Mouse (Mus musculus): ENCODE data around the gene 6430531B16Rik.

The 6430531B16Rik gene

DNA sequence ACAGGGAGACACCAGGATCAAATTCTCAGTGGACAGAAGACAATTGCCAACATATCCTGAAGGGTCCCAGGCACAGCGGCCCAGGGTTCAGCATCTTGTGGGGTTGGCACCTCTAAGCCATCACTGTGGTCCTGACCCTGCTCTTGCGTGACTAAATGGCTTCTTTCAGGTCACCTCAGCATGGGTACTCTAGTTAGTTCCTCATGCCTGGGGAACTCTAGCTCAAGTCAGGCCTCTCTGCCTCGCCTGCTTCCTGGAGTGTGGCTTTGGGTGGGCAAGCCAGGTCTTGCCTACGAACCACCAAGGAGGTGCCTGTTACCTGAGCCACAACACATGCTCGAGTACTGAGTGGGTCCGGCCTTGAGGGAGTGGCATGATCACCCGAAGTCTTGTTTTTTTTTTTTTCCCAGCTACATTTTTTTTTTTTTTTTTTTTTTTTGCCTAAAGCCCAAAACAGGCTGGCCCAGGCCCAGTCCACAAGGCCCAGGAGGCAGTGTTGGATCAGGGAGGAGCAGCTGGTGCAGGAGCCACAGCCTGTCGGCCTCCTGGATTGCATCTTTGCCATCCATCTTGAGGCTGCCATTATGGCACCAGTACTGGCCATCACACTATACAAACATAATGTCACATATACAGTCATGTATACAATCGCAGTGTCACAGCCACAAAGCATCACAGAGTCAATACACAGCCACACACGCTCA lies 8.2 kb downstream of the 6430531B16Rik start:
- no peak for DNase-seq

DNA sequence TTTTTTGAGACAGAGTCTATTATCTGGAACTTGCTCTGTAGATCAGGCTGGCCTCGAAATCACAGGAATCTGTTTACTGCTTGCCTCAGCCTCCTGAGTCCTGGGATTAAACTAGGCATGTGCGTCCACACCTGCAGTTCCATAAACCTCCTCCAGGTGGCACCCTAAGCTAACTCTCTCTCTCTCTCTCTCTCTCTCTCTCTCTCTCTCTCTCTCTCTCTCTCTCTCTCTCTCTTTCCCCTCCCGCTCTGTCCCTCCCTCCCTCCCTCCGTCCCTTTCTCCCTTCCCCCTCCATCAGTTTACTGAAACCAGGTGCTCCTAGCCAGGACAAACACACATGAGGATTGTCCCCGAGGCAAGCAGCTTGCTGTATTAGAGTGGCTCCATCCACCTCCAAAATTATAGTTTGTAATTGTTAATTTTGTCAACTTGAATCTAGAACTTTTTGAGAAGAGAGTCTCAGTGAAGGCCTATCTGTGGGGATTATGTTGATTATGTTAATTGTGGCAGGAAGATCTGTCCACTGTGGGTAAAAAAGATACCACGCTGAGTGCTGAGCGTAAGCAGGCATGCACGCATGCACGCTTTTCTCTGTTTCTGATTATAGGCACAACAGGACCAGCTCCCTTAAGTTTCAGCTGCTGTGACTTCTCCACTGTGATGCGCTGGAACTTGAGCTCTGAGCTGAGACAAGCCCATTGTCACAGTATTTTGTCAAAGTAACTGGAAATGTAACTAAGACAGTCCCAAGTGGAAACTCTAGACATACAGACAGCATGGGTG lies 9.0 kb downstream of the 6430531B16Rik start:
- peak; percentile 89 for DNase-seq

DNA sequence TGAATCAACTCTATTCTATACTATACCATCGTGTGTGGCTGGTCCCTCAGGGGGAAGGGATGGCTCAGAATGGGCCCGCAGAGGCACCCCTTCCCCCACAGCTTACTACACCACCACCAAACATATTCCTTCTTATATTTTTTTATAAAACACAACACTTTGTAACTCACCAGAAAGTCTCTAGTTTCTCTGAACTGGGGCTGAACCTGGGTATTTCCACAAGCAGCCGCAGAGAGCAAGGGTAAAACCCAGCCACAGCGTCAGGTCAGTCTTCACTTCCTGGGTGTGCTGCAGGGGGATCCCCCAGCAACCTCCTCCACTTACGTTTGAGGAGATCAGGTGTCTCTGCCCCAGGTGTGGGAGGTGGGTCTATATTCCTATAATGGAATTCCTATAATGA lies 10.1 kb downstream of the 6430531B16Rik start:
- DNase-seq = no peak

DNA sequence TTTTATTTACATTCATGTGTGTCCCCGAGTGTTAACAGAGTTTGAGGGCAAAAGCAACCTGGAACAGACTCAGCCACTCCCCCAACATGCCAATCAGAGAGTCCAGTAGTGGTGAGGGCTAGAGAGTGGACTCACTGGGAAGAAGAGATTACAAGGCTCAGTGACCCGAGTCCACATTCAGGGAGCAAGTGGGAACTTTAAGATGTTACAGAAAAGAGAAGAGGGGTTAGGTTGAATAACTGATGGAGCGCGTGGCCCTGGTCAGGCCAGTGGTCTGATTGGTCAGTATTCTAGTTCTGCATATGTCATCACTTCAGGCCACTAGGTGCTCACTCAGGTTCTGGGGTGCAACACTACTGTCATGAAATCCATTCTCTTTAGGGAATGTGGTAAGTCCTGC lies 11.4 kb downstream of the 6430531B16Rik start:
- DNase-seq = no peak

DNA sequence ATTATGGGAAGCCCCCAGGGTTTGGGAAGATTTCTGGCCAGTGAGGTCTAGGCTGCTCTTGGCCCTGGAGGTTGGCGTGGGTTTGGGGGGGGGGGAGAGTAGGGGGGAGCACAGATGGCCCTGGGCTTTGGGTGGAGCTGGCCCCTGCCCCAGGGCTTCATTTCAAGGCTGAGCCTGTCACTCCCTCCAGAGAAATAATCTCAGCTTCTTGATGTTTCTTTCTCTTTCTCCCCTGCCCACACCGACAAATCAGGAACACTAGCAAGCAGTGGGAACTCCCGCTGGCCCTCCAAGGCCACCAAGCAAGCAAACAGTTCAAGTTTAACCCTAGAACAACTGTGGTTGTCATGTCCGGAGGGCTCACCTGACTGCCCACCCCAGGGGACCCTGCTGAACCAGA lies 14.7 kb downstream of the 6430531B16Rik start:
- no peak for DNase-seq

DNA sequence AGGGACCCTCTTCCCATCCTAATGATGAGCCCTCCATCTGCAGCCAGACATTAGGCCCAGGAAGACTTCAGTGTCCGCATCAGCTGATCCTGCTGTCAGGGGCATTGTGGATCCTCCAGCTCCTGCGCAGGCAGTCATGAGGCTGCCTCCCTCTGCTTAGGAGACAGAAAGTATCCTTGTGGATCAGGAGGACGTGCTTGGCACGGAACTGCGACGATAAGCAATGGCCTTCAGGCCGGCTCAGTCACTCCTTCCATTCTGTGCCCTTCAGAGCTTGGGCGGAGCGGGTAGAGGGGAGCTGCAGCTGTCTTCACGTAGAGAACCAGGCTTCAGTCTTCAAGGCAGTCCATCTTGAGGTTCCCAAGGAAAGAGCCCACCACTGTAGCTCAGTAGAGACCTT lies 17.4 kb downstream of the 6430531B16Rik start:
- no peak for DNase-seq

DNA sequence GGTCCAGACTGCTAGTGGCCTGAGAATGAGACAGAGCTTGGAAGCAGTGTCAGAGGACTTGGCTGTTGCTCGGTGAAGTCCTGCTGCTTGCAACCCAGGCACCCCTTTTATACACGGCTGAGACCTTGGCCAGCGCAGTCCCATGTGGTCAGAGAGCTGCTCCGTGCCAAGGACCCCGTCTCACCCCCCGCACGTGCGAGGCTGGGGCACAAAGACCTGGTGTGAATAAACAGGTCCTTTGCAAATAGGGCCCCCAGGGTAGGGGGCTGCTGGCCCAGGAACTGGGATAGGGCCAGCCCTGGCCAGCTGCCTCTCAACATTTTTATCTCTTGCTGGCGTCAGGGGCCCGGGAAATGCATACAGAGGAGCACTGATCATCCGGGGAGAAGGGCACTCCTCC lies 20.6 kb downstream of the 6430531B16Rik start:
- DNase-seq = no peak

DNA sequence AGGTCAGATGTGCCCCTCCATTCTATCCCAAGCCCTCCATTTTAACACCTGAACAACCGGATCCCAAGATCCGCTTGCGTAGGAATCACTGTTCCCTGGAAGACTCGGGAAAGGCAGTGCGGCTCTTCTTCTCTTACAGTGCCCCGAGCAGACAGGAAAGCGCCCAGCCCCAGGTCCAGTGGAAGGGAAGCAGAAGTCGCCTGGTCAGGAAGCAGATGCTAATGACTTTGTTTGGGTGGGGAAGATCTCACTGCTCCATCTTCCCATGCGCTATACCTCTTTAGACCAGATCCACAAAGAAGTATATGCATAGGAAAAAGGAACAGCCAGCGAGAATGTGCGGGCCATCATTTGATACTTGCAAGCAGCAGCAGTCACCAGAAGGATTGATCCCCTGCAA lies 21.1 kb downstream of the 6430531B16Rik start:
- no peak for DNase-seq

DNA sequence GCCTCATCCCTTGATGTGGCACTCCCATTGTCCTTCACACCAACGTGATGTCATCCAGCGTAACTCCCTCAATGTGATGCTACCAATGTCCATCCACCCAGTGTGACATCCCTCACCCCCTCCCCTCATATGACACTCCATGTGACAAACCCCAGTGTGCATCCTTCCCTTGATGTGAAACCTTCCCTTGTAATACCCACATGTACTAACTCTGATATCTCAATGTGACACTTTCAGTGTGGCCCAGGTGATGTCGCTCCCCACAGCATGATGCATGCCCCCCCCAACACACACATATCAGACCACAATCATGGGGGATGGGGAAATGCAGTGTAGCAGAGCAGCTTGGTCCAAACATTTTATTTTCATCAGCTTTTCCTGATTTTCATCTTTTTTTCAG lies 21.9 kb downstream of the 6430531B16Rik start:
- DNase-seq = no peak

DNA sequence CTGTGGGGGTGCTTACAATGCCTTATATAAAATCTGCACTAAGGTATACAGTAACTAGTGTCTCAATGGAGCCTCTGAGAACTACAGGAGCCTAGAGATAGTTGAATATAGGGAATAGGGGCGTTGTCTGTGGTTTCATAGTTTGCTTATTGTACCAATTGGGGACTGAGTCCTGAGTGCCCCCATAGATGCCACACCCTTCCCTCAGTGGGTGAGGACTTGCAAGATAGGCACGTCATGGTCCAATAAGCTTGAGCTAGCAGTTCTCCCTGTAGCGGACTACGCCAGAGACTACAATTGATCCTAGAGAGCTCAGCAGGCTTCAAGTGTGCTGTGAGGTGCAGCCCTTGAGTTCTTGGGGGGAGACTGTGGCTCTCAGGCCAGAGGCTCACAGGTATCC lies 23.1 kb downstream of the 6430531B16Rik start:
- no peak for DNase-seq

DNA sequence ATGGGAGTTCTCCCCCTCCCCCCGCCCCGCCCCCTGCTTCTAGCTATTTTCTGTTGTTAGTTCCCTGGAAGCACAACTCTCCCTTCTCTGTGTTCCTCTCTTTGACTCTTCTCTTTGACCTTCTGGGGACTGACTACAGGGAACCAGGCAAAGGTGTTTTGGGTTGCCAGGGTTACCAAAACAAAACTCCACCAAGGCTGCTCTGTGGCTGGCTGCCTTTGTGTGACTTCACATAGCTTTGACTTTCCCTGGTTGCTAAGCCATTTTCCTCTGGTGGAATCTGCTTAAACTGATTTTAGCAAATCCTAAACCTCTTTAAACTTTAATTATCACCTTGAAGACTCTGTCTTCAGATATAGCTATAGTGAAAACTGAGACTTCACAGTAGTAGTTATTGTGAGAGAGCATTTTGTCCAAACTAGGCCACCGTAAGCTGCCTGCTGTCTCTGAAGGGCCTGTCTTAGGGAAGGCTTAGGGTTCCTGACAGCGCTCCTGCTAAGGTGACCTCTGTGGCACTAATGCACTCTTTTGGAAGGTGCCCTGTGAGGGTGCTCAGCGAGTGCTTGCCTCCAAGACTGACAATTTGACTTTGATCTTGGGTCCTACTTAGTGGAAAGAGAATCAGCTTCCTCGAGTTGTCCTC lies 26.4 kb downstream of the 6430531B16Rik start:
- DNase-seq = peak; percentile 23

DNA sequence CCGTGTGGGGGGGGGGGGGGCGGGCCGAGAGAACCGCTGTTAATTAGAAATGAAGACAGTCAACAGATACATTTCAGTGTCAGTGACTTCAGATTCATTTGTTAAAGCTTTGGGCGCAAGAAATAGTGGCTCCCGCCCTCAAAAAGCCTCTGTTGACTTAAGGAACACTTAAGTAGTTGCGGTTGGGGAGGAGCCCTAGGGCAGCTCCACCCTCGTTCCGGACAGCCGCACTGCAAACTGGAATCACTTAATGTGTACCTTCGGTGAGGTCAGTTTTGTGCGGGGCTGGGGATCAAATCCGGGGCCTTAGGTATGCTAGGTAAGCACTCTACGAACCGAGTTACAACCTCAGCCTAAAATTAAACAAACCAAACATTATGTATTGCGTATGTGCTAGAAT lies 27.5 kb downstream of the 6430531B16Rik start:
- no peak for DNase-seq

DNA sequence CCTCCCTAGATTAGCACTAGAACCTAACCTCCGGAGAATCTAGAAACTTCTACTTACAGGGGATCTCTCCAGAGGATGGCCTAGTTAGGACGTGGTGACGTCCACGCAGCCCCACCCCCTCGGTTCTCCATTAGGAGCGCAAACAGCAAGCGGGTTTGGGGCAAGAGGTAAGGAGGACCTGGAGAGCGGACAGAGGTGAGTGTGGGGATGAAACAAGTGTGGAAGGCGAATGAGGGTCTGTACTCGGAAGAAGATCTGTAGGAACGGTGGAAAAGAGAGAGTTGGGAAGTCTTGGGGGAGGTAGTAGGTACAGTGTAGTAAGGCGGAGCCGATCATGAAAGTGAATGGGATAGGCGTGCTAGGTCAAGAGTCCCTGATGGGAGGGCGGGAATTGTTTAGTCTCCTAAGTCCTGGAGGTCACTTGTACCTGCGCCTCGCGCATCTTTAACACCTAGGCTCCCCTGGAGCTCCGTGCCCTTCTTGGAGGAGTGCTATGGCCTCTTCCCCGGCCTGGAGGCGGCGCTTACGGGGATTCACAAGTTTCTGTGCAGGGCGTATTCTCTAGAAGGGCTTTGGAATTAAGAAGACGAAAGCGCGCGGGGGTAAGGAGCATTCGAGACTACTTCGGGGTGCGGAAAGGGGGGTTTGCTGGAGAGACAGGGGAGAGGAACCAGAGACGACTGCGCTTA lies 28.1 kb downstream of the 6430531B16Rik start:
- peak; percentile 52 for DNase-seq

DNA sequence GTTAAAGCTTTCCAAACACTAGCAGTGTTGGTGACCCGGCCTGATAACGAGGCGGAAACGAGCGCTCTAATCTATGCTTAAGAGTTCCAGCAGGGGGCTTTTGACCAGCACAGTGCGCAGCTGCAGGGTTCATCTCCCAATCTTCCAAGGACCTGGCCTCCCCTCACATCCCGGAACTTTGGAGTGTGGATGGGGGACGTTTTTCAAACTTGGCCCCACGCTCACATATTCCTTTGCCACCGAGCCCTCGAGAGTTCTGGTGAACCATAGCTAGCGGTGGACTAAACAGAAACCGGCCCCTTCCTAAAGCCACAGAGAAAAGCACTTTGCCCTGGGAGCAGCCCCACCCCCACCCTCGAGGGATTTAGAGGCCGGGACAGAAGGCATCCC lies 28.7 kb downstream of the 6430531B16Rik start:
- peak; percentile 84 for DNase-seq

DNA sequence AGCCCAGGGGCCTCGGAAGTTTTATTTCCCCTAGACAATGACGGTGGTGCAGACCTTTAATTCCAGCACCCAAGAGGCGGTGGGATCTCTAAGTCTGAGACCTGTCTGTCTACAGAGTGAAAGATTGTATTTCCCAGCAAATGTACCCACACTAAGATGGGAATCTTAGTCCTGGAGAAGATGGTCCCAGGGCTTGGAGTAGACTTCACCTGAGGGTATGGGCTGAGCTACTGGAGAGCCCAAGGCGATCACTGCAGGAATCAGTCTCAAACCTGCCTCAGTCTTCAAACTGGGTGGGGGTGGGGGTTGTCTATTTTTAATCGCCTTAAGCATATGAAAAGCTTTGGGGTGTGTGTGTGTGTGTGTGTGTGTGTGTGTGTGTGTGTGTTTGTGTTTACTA lies 32.5 kb downstream of the 6430531B16Rik start:
- no peak for DNase-seq

DNA sequence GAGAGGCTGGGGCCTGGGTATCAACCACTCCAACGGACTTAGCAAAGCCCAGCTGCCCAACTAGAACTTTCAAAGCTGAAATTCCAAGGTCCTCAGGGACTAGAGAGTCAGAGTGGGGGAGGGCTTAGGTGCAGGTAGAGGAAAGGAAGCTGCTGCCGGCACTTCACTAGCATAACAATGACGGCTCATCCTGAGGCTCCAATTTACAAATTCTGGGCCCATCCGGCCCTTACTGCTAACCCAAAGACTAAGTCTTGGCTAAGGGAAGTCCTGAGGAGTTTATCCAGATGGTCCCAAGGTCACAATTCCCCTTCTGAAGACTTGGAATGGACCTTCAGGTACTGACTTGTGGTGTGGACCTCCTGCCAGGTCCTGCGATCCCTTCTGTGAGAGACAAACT lies 33.0 kb downstream of the 6430531B16Rik start:
- DNase-seq = no peak

DNA sequence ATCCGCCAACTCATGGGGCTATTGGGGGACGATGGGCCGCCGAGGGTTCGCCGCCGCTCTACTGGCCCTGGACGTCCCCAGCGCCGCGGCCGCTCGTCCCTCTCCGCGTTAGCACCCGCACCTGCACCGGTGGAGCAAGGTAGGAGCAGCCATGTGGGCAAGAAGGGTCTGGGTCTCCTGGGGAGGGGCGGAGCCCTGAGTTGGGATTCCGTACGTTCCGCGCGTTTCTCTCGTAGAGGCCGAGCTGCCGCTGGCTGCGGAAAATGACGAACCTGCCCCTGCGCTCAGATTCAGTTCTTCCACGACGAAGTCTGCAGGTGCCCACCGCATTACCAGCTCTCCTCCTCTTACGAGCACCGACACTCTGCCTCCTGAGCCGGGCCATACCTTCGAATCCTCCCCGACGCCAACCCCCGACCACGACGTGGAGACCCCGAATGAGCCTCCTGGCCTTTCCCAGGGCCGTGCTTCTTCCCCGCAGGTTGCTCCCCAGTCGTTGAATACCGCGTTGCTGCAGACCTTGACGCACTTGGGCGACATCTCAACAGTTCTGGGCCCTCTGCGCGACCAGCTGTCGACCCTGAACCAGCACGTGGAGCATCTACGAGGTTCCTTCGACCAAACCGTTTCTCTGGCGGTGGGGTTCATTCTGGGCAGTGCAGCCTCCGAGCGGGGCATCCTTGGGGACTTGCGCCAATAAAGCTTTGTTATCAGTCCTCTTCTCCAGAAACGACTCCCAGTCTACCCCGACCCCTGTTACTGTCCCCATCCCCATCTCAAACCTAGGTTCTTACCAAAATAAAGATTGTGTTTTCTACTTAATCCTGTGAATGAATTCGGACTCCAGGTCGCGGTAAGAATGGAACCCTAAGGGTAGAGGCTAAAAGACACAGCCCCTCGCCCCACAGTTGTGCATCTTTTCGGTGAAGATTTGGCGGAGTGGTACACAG lies 34.0 kb downstream of the 6430531B16Rik start:
- DNase-seq = no peak

DNA sequence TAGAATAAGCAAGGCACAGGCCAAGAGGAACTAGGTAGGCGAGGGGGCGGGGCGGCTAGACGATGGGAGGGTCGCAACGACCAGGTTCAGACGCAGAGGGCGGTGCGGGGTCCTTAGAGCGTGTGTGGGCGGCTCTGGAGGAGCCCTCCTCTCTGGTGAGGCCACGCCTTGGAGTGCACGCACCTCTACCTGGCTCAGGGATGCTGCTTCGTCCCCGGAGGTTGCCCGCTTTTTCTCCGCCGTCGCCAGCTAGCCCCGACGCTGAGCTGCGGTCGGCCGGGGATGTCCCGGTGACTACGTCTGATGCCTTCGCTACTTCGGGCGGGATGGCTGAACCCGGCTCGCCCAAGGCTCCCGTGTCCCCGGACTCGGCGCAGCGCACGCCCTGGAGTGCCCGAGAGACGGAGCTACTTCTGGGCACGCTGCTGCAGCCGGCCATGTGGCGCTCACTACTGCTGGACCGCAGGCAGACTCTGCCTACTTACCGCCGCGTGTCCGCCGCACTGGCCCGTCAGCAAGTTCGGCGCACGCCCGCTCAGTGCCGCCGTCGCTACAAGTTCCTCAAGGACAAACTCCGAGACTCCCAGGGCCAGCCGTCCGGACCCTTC lies 34.8 kb downstream of the 6430531B16Rik start, which contains the start of gene Utf1:
TSS of gene Utf1 (plus strand) at position 116 of the 608 bp plus-strand sequence.
- DNase-seq = peak; percentile 44

DNA sequence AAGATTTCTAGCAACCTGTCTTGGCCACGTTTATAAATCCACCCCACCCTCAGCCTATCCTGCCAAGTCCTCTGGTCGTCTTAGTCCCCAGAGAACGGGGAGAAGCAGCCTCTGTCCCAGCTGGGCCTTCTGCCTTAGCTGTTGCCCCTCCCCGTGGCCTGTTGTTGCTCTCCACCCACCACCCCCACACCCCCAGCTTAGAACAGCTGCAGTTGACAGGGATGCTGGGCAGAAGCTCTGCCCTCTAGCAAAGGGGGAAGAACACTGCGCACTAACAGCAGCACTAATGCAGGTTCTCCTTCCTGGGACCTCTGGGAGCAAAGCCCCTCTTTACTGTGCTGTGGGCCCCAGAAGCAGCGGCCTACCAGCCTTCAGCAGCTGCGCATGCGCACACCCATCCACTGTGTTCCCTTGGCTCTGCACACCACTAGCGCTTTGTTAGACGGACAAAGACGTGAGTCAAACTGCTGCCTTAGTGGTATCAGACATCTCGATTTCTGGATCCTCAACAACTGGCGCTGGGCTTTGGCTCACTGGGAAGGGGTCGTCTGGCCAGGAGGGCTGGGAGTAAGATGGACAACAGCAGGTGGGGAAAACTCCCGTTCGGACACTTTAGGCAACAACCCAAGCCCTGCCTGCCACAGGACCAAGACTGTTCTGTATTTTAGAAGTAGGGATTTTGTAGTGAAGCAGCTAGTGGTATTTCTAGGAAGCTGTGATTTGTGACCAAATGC lies 37.9 kb downstream of the 6430531B16Rik start:
- no peak for DNase-seq

DNA sequence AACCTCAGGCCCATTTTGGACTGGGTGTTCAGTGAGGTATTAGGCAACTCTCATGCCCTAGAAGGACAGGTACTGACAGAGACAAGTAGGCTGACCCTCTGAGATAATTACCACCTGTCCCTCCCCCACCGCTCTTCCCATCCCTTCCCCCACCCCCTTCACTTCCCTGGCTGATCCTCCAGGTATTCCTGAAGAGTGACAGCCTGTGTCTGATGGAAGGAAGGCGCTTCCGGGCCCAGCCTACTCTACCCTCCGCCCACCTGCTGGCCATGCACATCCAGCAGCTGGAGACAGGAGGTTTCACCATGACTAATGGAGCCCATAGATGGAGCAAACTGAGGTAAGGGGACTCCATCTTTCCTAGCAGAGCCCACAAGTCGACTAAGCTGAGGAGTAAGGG lies 40.7 kb downstream of the 6430531B16Rik start:
- DNase-seq = no peak

DNA sequence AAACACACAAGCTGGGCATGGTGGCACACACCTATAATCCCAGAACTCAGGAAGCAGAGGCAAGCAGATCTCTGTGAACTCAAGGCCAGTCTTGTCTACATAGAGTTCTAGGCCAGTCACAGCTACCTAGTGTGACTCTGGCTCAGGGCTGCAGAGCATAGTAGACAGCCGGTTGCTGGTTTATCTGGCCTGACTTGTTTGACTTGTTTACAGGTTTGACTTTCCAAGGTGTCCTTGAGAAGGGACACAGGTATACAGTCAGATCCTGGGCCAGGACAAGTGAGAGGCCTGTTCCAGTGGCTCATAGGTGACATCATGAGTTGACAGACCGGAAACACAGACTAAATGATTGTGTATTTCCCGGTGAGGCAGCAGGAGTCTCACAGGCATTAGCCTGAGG lies 41.4 kb downstream of the 6430531B16Rik start:
- no peak for DNase-seq

Measured in retina, postnatal 1 day (tissue).